Mouse (Mus musculus): ENCODE data around the gene Tmem131l.

GRCm38 (mm10) chr3:84081208-84081722, 41.3 kb upstream of the Tmem131l start:
- TF ChIP-seq CTCF (IDR thresholded peaks at IDR 0.05; ENCODE audit: control insufficient read depth, insufficient read depth, low read length) (no peak), POLR2A (IDR thresholded peaks at IDR 0.05; ENCODE audit: borderline replicate concordance, control insufficient read depth, low read depth, low read length) (no peak)
